Mouse (Mus musculus): Measurements from ENCODE around the gene Frmd6.

The Frmd6 gene

GRCm38 (mm10) chr12:70835004-70835403 is 9.7 kb downstream of the Frmd6 start:
- in situ Hi-C loops (cut with MboI; ENCODE audit: unreplicated experiment in 2 of 2): loop anchor here in 1 of 2 experiments (25.0 kb wide), 1 partner anchor 1648 kb away; the partner anchor contains the start of genes Dnaaf2, Gm49383, Mgat2 and Rpl36al

- in situ Hi-C loops (cut with MboI; ENCODE audit: unreplicated experiment in 2 of 2): loop anchor here in 1 of 2 experiments (25.0 kb wide), 1 partner anchor 1651 kb away; the partner anchor contains the start of genes Dnaaf2, Gm49383, Mgat2 and Rpl36al
These were observed 12.5 kb downstream of the Frmd6 start for GRCm38 (mm10) chr12:70837792-70838321.

GRCm38 (mm10) chr12:70845371-70845770 is 20.1 kb downstream of the Frmd6 start:
- in situ Hi-C loops (cut with MboI; ENCODE audit: unreplicated experiment in 2 of 2): loop anchor here in 1 of 2 experiments (25.0 kb wide), 1 partner anchor 1658 kb away; the partner anchor contains the start of genes Dnaaf2, Gm49383, Mgat2 and Rpl36al

- in situ Hi-C loops (cut with MboI; ENCODE audit: unreplicated experiment in 2 of 2): loop anchor here in 1 of 2 experiments (25.0 kb wide), 1 partner anchor 1662 kb away; the partner anchor contains the start of genes Dnaaf2, Gm49383, Mgat2 and Rpl36al
These were observed 23.7 kb downstream of the Frmd6 start for GRCm38 (mm10) chr12:70849024-70849423.

- in situ Hi-C loops (cut with MboI; ENCODE audit: unreplicated experiment in 2 of 2): loop anchor here in 1 of 2 experiments (25.0 kb wide), 1 partner anchor 1662 kb away; the partner anchor contains the start of genes Dnaaf2, Gm49383, Mgat2 and Rpl36al
These were observed 24.4 kb downstream of the Frmd6 start for GRCm38 (mm10) chr12:70849517-70850291.

- in situ Hi-C loops (cut with MboI; ENCODE audit: unreplicated experiment in 2 of 2): no loop called here
These were observed 26.1 kb downstream of the Frmd6 start for GRCm38 (mm10) chr12:70851342-70851960.

GRCm38 (mm10) chr12:70853026-70853425 is 27.7 kb downstream of the Frmd6 start:
- in situ Hi-C loops (cut with MboI; ENCODE audit: unreplicated experiment in 2 of 2): no loop called here

GRCm38 (mm10) chr12:70855678-70856077 is 30.4 kb downstream of the Frmd6 start:
- in situ Hi-C loops (cut with MboI; ENCODE audit: unreplicated experiment in 2 of 2): no loop called here

GRCm38 (mm10) chr12:70856776-70857175 is 31.5 kb downstream of the Frmd6 start:
- in situ Hi-C loops (cut with MboI; ENCODE audit: unreplicated experiment in 2 of 2): no loop called here

- in situ Hi-C loops (cut with MboI; ENCODE audit: unreplicated experiment in 2 of 2): no loop called here
These were observed 38.0 kb downstream of the Frmd6 start for GRCm38 (mm10) chr12:70863281-70863680.

- in situ Hi-C loops (cut with MboI; ENCODE audit: unreplicated experiment in 2 of 2): no loop called here
These were observed 42.5 kb downstream of the Frmd6 start for GRCm38 (mm10) chr12:70867780-70868179.

GRCm38 (mm10) chr12:70868190-70868987 is 43.1 kb downstream of the Frmd6 start:
- in situ Hi-C loops (cut with MboI; ENCODE audit: unreplicated experiment in 2 of 2): no loop called here

- in situ Hi-C loops (cut with MboI; ENCODE audit: unreplicated experiment in 2 of 2): no loop called here
These were observed 43.6 kb downstream of the Frmd6 start for GRCm38 (mm10) chr12:70868988-70869291.

GRCm38 (mm10) chr12:70873544-70873943 is 48.2 kb downstream of the Frmd6 start:
- in situ Hi-C loops (cut with MboI; ENCODE audit: unreplicated experiment in 2 of 2): no loop called here

- in situ Hi-C loops (cut with MboI; ENCODE audit: unreplicated experiment in 2 of 2): no loop called here
These were observed 51.1 kb downstream of the Frmd6 start for GRCm38 (mm10) chr12:70876270-70876998.

GRCm38 (mm10) chr12:70877926-70878710 is 52.8 kb downstream of the Frmd6 start:
- in situ Hi-C loops (cut with MboI; ENCODE audit: unreplicated experiment in 2 of 2): no loop called here

- in situ Hi-C loops (cut with MboI; ENCODE audit: unreplicated experiment in 2 of 2): no loop called here
These were observed 55.2 kb downstream of the Frmd6 start for GRCm38 (mm10) chr12:70880396-70880975.

- in situ Hi-C loops (cut with MboI; ENCODE audit: unreplicated experiment in 2 of 2): no loop called here
These were observed 56.0 kb downstream of the Frmd6 start for GRCm38 (mm10) chr12:70881340-70881739.

- in situ Hi-C loops (cut with MboI; ENCODE audit: unreplicated experiment in 2 of 2): no loop called here
These were observed 56.5 kb downstream of the Frmd6 start for GRCm38 (mm10) chr12:70881854-70882253.

All from v-Abl transformed pro-B cells (cell line).